Mouse (Mus musculus) limb, embryonic 13.5 days (tissue): ENCODE data around the gene Prkacb. TPM values are rescaled to one million over a fixed set of nuclear protein-coding genes. Genes with fewer than 3 reads are reported as not detected.
A peak's percentile ranks its signal among the peaks of the same experiment; 100 is the strongest.

Experiments
- ATAC-seq: fragments of 200-750 bp; cut with Nextera tagmentation; 2 replicates; pipeline ENCODE4 v1.8.0; 2017; ENCODE audit warnings: low read depth, moderate number of reproducible peaks, moderate TSS enrichment; ENCODE audit not compliant: low FRiP score
- H3K27ac ChIP-seq: fragments of 300-500 bp; sonication (generic); 2 replicates; pipeline ENCODE4 v1.5.1; 2015; ENCODE audit warnings: inconsistent platforms, mild to moderate bottlenecking, moderate library complexity
- H3K27me3 ChIP-seq: fragments of 300-500 bp; sonication (generic); 2 replicates; pipeline ENCODE4 v1.6.1; 2015; ENCODE audit warnings: mild to moderate bottlenecking, inconsistent platforms
- H3K36me3 ChIP-seq: fragments of 300-500 bp; sonication (generic); 2 replicates; pipeline ENCODE4 v1.6.1; 2015; ENCODE audit warnings: inconsistent platforms, mild to moderate bottlenecking, moderate library complexity
- H3K4me1 ChIP-seq: fragments of 300-500 bp; sonication (generic); 2 replicates; pipeline ENCODE4 v1.6.1; 2015; ENCODE audit warnings: inconsistent platforms
- H3K4me2 ChIP-seq: fragments of 300-500 bp; sonication (generic); replicated peaks from 2 replicates; pipeline ENCODE4 v1.6.1; 2015; ENCODE audit warnings: inconsistent platforms, mild to moderate bottlenecking, moderate library complexity
- H3K4me3 ChIP-seq: fragments of 300-500 bp; sonication (generic); 2 replicates; pipeline ENCODE4 v1.5.1; 2015; ENCODE audit warnings: moderate library complexity, mild to moderate bottlenecking, inconsistent platforms
- H3K9ac ChIP-seq: fragments of 300-500 bp; sonication (generic); 2 replicates; pipeline ENCODE4 v1.6.1; 2015; ENCODE audit warnings: mild to moderate bottlenecking, inconsistent platforms
- H3K9me3 ChIP-seq: fragments of 300-500 bp; sonication (generic); 2 replicates; pipeline ENCODE4 v1.6.1; 2016; ENCODE audit warnings: inconsistent platforms
- WGBS: fragments of 180-500 bp; shearing (Covaris S2); methylation state at CpG from one replicate; pipeline ENCODE4 v1.1.7; 2015; 5-methylcytosine and 5-hydroxymethylcytosine counted together
- polyA plus RNA-seq: library from polyadenylated mRNA; unstranded; fragments of >200 nt; fragmentation: Nextera tagmentation; extraction: Ambion mirVana; gene quantifications from 2 replicates; pipeline ENCODE4 v1.2.1, GENCODE M21; 2015

The Prkacb gene
- 70.6 and 77.2 TPM in 2 replicates for polyA plus RNA-seq

- peak within 1 kb of the TSS; percentile 83 for H3K4me2 ChIP-seq
- under 1% methylated on average over 45 of the region's 60 CpGs for WGBS
- H3K36me3 ChIP-seq = no peaks in the 10 kb centered on the region
- H3K27ac ChIP-seq = peak within 1 kb of the TSS; percentile 93
- H3K4me1 ChIP-seq = peaks cover 14% of the 10 kb centered on the region
- peak within 1 kb of the TSS; percentile 94 for H3K9ac ChIP-seq
- H3K27me3 ChIP-seq = no peaks in the 10 kb centered on the region; the same call in 1 of the 2 replicates
- peak; percentile 97 for ATAC-seq
- H3K9me3 ChIP-seq = no peaks in the 10 kb centered on the region
- H3K4me3 ChIP-seq = peak within 1 kb of the TSS; percentile 96
These were observed at the start of gene Prkacb for GRCm38 (mm10) chr3:146812901-146813393. Gene Prkacb, minus strand, starts transcription at chr3:146812990.

DNA sequence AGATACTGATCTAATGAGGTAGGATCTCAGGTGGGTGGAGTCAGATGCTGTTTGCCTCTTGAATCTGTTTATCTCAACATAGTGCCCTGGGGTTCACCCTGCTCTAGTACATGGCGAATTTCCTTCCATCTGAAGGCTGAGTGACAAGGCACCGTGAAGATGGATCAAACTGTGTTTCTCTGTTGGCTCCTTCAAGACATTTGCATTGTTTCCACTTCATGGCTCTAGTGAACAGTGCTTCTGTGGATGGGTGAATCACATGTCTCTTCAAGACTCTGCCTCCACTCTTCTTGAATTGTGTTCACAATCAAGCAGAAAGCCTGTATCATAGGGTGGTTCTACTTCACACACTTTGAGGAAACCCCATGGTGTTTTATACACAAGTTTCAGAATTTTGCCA, 47.5 kb upstream of the Prkacb start:
- Histone ChIP-seq H3K9ac (no peak overlapping the region), H3K4me1 (no peaks in the 10 kb centered on the region), H3K36me3 (no peaks in the 10 kb centered on the region), H3K4me3 (no peak overlapping the region), H3K27ac (no peak overlapping the region), H3K27me3 (no peaks in the 10 kb centered on the region), H3K4me2 (no peak overlapping the region), H3K9me3 (no peaks in the 10 kb centered on the region)
- WGBS = 81% methylated on average over 2 of the region's 2 CpGs
- no peak for ATAC-seq

GRCm38 (mm10) chr3:146857373-146857772, 44.6 kb upstream of the Prkacb start:
- H3K4me3 ChIP-seq = no peak overlapping the region
- H3K4me2 ChIP-seq = no peak overlapping the region
- H3K4me1 ChIP-seq = 0 out of 2 replicates have a peak, but pooled peaks cover 5% of the 10 kb centered on the region
- no peak for ATAC-seq
- no peak overlapping the region for H3K27ac ChIP-seq
- H3K27me3 ChIP-seq = 0 out of 2 replicates have a peak, but pooled peaks cover 2% of the 10 kb centered on the region
- H3K9ac ChIP-seq = no peak overlapping the region
- no peaks in the 10 kb centered on the region for H3K36me3 ChIP-seq
- no peaks in the 10 kb centered on the region for H3K9me3 ChIP-seq
- 89% methylated on average over 10 of the region's 10 CpGs for WGBS

DNA sequence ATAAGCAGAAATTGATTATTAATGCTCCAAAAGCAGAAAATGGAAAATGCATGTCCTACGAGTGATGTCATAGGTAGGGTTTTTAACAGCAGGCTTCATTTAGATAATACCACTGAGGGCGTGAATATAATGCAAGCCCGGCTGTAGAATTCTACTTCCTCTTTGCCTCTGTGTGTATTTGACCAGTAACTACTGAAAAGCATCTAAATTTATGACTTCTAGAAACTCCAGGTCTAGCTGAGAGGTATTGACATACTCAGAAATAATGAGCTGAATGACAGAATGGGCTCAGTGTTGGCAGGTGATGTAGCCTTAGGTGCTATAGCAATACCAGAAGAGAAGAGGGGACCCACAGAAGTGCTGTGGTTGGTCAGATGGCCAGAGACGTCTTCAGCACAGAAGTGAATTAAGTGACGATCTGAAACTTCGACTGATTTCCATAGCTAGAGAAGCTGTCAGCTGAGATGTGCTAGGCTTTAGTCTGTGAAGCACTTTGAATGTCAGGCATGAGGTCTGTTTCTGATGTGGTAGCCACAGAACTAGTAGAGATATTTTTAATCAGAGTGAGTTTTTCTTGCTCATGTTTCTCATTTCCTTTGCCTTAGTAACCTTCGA, 41.8 kb upstream of the Prkacb start:
- H3K36me3 ChIP-seq = no peaks in the 10 kb centered on the region
- WGBS = 82% methylated on average over 7 of the region's 7 CpGs
- H3K27ac ChIP-seq = no peak overlapping the region
- no peak for ATAC-seq
- H3K9me3 ChIP-seq = no peaks in the 10 kb centered on the region
- peaks cover 10% of the 10 kb centered on the region; the same call in 1 of the 2 replicates for H3K4me1 ChIP-seq
- H3K9ac ChIP-seq = no peak overlapping the region
- no peak overlapping the region for H3K4me2 ChIP-seq
- no peak overlapping the region for H3K4me3 ChIP-seq
- 0 out of 2 replicates have a peak, but pooled peaks cover 2% of the 10 kb centered on the region for H3K27me3 ChIP-seq

DNA sequence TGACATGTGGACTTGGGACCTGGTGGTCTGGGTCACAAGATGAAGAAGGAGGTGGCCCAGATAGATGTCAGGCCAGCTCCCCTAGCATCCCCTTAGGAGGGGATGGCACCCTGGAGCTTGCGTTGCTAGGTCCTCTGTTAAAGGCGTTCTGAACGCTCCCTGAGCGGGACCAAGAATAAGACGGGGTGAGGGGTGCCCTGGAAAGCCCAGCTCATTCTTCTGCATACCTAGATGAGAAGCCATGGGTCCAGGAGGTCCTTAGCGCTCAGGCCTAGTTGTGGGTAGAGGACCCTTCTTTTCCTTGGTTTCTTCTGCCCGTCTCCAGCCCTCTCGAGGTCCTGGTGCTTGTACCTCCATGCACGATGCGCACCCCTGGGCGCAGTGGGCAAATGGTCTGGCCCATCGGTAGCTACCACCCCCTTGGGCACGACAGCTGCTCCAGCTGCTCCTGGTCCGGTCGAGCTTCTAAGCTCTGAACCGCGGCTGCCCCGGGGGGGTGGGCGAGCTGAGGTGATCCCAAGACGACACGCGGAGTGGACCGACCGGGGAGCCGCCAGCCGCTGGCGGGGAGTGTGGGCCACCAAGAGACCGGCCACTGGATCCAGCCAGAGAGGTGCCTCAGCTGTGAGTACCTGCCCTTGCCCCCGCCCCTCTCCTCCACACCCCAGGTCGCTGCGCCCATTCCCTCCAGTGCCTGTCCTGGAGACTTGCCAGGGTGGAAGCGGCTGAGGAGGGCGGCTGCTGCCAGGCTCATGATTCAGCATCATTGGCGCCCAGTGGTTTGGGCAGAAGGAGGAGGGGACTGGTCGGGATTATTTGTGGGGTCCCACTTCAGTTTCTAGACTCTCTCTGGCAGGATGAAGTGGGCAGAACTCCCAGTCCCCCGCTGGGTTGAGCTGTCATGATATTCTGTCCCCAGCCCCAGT, 39.4 kb upstream of the Prkacb start, which contains the start of gene Ttll7:
TSS of gene Ttll7 (plus strand) at position 402 of the 926 bp plus-strand sequence.
- H3K27me3 ChIP-seq = 0 out of 2 replicates have a peak, but pooled peaks cover 2% of the 10 kb centered on the region
- H3K9me3 ChIP-seq = no peaks in the 10 kb centered on the region
- no peak within 1 kb of the TSS for H3K27ac ChIP-seq
- H3K36me3 ChIP-seq = no peaks in the 10 kb centered on the region
- 0% methylated on average over 34 of the region's 36 CpGs for whole genome bisulfite sequencing
- ATAC-seq = peak; percentile 98
- H3K9ac ChIP-seq = peak within 1 kb of the TSS; percentile 73
- H3K4me3 ChIP-seq = peak within 1 kb of the TSS; percentile 66
- H3K4me1 ChIP-seq = peaks cover 10% of the 10 kb centered on the region; the same call in 1 of the 2 replicates
- peak within 1 kb of the TSS; percentile 92 for H3K4me2 ChIP-seq

DNA sequence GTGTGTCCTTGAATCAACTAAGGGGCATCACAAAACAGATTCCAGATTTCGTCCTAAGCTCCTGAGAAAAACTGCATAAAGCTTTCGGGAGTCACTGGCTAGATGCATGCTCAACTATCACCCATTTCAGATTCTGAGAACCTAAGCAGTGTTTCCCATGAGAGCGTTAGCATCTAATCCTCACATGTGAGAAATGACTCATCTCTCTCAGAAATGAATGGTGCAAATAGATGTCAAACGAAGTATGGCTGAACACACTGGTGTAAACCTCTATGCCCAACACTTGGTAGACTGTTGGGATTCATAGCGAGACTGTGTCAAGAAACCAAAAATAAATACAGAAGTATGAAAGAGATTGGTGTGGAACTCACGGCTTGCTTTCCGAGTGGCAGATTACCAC, 36.6 kb upstream of the Prkacb start:
- Histone ChIP-seq H3K4me3 (no peak overlapping the region), H3K4me1 (peaks cover 10% of the 10 kb centered on the region; the same call in 1 of the 2 replicates), H3K27me3 (0 out of 2 replicates have a peak, but pooled peaks cover 2% of the 10 kb centered on the region), H3K9me3 (no peaks in the 10 kb centered on the region), H3K9ac (no peak overlapping the region), H3K36me3 (no peaks in the 10 kb centered on the region), H3K27ac (no peak overlapping the region), H3K4me2 (no peak overlapping the region)
- ATAC-seq = no peak
- 92% methylated on average over 7 of the region's 7 CpGs for WGBS

- no peaks in the 10 kb centered on the region for H3K9me3 ChIP-seq
- no peak overlapping the region for H3K4me2 ChIP-seq
- 78% methylated on average over 8 of the region's 8 CpGs for WGBS
- H3K36me3 ChIP-seq = no peaks in the 10 kb centered on the region
- H3K9ac ChIP-seq = no peak overlapping the region
- 0 out of 2 replicates have a peak, but pooled peaks cover 2% of the 10 kb centered on the region for H3K27me3 ChIP-seq
- no peak for ATAC-seq
- no peak overlapping the region for H3K4me3 ChIP-seq
- H3K4me1 ChIP-seq = peaks cover 14% of the 10 kb centered on the region
- no peak overlapping the region for H3K27ac ChIP-seq
These were observed 35.3 kb upstream of the Prkacb start for GRCm38 (mm10) chr3:146848112-146848511.

- WGBS = 95% methylated on average over 5 of the region's 5 CpGs
- no peak for ATAC-seq
- H3K4me3 ChIP-seq = no peak overlapping the region
- peaks cover 4% of the 10 kb centered on the region for H3K4me1 ChIP-seq
- no peak overlapping the region for H3K4me2 ChIP-seq
- H3K9ac ChIP-seq = no peak overlapping the region
- H3K27ac ChIP-seq = no peak overlapping the region
- H3K36me3 ChIP-seq = no peaks in the 10 kb centered on the region
- no peaks in the 10 kb centered on the region for H3K27me3 ChIP-seq
- no peaks in the 10 kb centered on the region for H3K9me3 ChIP-seq
These were observed 33.4 kb upstream of the Prkacb start for GRCm38 (mm10) chr3:146846237-146846636.

DNA sequence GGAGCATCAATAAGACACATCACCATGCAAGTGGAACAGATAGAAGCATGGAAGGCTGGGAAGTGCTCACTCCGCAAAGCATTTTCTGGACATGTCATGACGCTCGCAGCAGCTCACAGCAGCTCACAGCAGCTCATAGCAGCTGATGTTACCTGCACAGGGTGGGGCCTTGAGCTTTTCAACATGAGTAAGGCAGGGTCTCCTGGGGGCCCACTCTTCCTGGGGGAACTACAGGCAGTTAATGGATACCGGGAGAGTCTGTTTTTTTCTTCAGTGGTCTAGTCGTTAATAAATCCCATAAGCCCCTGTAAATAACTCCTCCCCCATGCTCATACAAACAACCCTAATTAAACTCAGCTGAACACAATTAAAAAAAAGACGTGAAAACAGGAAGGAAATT, 30.7 kb upstream of the Prkacb start:
- Histone ChIP-seq H3K27me3 (no peaks in the 10 kb centered on the region), H3K27ac (no peak overlapping the region), H3K9me3 (no peaks in the 10 kb centered on the region), H3K4me3 (no peak overlapping the region), H3K36me3 (no peaks in the 10 kb centered on the region), H3K9ac (no peak overlapping the region), H3K4me2 (no peak overlapping the region; the same call in 1 of the 2 replicates), H3K4me1 (peaks cover 4% of the 10 kb centered on the region)
- 34% methylated on average over 6 of the region's 6 CpGs for WGBS
- ATAC-seq = no peak

DNA sequence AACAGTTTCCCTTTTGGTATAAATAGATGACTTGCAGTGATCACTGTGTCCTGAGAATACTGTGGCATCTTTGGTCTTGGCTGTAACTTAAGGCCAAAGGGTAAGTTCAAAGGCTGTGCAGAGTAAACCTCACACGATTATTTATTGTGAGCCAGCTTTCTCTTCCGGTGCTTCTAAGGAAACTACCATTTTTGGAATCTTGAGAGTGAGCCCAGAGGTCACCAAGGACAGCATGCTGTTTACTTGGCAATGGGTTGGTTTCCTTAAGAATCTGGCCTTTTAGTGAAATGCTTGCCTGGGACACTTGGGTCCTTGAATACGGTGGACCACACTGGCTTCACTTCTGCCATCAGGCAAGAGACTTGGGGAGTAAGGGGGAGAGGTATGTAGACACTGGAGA, 30.0 kb upstream of the Prkacb start:
- no peak overlapping the region for H3K9ac ChIP-seq
- no peak overlapping the region for H3K27ac ChIP-seq
- H3K27me3 ChIP-seq = no peaks in the 10 kb centered on the region
- H3K4me2 ChIP-seq = no peak overlapping the region
- ATAC-seq = no peak
- peaks cover 4% of the 10 kb centered on the region for H3K4me1 ChIP-seq
- H3K4me3 ChIP-seq = no peak overlapping the region
- H3K36me3 ChIP-seq = no peaks in the 10 kb centered on the region
- 30% methylated on average over 3 of the region's 3 CpGs for WGBS
- no peaks in the 10 kb centered on the region for H3K9me3 ChIP-seq

GRCm38 (mm10) chr3:146820718-146821117, 7.9 kb upstream of the Prkacb start:
- ATAC-seq = no peak
- Histone ChIP-seq H3K27ac (no peak overlapping the region), H3K4me1 (0 out of 2 replicates have a peak, but pooled peaks cover 3% of the 10 kb centered on the region), H3K4me3 (no peak overlapping the region), H3K4me2 (no peak overlapping the region), H3K9me3 (no peaks in the 10 kb centered on the region), H3K27me3 (peaks cover 3% of the 10 kb centered on the region; the same call in 1 of the 2 replicates), H3K9ac (no peak overlapping the region), H3K36me3 (no peaks in the 10 kb centered on the region)
- 91% methylated on average over 4 of the region's 4 CpGs for WGBS

DNA sequence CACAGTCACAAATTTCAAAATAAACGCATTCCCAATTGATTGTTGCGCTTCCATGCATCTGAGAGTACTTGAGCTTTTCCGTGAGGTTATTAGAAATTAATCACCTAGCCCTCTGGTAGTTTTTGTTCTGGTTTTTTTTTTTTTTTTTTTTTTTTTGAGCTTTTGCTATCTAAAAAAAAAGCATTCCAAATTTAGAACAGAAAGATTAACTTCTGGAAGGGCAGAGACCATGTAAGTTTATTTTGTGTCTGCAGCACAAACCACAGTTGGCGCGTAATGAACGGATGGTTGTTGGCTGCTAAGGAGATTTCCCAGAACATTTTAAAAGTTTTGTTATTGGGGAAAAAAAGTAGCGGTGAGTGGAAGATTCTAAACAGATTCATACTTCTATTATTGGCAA, 834 bp upstream of the Prkacb start:
- 60% methylated on average over 7 of the region's 7 CpGs for WGBS
- H3K9me3 ChIP-seq = no peaks in the 10 kb centered on the region
- H3K4me2 ChIP-seq = peak overlapping the region; percentile 83
- H3K4me1 ChIP-seq = peaks cover 14% of the 10 kb centered on the region
- H3K27me3 ChIP-seq = no peaks in the 10 kb centered on the region; the same call in 1 of the 2 replicates
- ATAC-seq = no peak
- H3K36me3 ChIP-seq = no peaks in the 10 kb centered on the region
- peak overlapping the region; percentile 94 for H3K9ac ChIP-seq
- peak overlapping the region; percentile 96 for H3K4me3 ChIP-seq
- no peak overlapping the region for H3K27ac ChIP-seq
